Mouse (Mus musculus) kidney, postnatal 0 days (tissue): ENCODE data around the gene Ppp1r3e. TPM values are rescaled to one million over a fixed set of nuclear protein-coding genes. Genes with fewer than 3 reads are reported as not detected.
A peak's percentile ranks its signal among the peaks of the same experiment; 100 is the strongest.

Experiments
- ATAC-seq: fragments of 200-750 bp; cut with Nextera tagmentation; replicated peaks from 2 replicates; pipeline ENCODE4 v1.8.0; 2017; ENCODE audit warnings: low read depth, moderate number of reproducible peaks, moderate TSS enrichment, moderate library complexity; ENCODE audit not compliant: low FRiP score
- DNase-seq: peaks from one replicate; pipeline ENCODE4 v3.0.0-alpha.2; 2016; ENCODE audit warnings: low spot score
- H3K27ac ChIP-seq: fragments of 300-500 bp; sonication (generic); 2 replicates; pipeline ENCODE4 v1.5.1; 2014; ENCODE audit warnings: mild to moderate bottlenecking
- H3K27me3 ChIP-seq: fragments of 300-500 bp; sonication (generic); 2 replicates; pipeline ENCODE4 v1.6.1; 2014; ENCODE audit warnings: low read length, mixed read lengths; ENCODE audit not compliant: insufficient read depth
- H3K36me3 ChIP-seq: fragments of 300-500 bp; sonication (generic); 2 replicates; pipeline ENCODE4 v1.6.1; 2014; ENCODE audit warnings: low read length, mixed read lengths; ENCODE audit not compliant: insufficient read depth
- H3K4me1 ChIP-seq: fragments of 300-500 bp; sonication (generic); replicated peaks from 2 replicates; pipeline ENCODE4 v1.6.1; 2014; ENCODE audit warnings: antibody characterized with exemption, low read length, mixed read lengths; ENCODE audit not compliant: insufficient read depth
- H3K4me2 ChIP-seq: fragments of 300-500 bp; sonication (generic); 2 replicates; pipeline ENCODE4 v1.6.1; 2014; ENCODE audit warnings: mild to moderate bottlenecking, low read length, moderate library complexity, mixed read lengths
- H3K4me3 ChIP-seq: fragments of 300-500 bp; sonication (generic); replicated peaks from 2 replicates; pipeline ENCODE4 v1.5.1; 2014; ENCODE audit warnings: low read depth, low read length
- H3K9ac ChIP-seq: fragments of 300-500 bp; sonication (generic); 2 replicates; pipeline ENCODE4 v1.6.1; 2014; ENCODE audit warnings: low read depth, low read length
- H3K9me3 ChIP-seq: fragments of 300-500 bp; sonication (generic); replicated peaks from 2 replicates; pipeline ENCODE4 v1.6.1; 2016; ENCODE audit warnings: low read length, inconsistent platforms, mixed read lengths
- CTCF ChIP-seq: IDR thresholded peaks from 2 replicates; pipeline ENCODE4 v1.5.1; 2016; ENCODE audit warnings: antibody characterized with exemption, low read depth, mild to moderate bottlenecking, moderate library complexity
- WGBS: fragments of 180-500 bp; shearing (Covaris S2); extraction: QIAGEN DNeasy Blood & Tissue Kit; methylation state at CpG from one replicate; pipeline ENCODE4 v1.1.7; 2014; 5-methylcytosine and 5-hydroxymethylcytosine counted together
- polyA plus RNA-seq: library from polyadenylated mRNA; unstranded; fragments of >200 nt; fragmentation: Nextera tagmentation; extraction: Ambion mirVana; gene quantifications from 2 replicates; pipeline ENCODE4 v1.2.1, GENCODE M21; 2015

Gene Ppp1r3e
- polyA plus RNA-seq, 1 experiment from 2014 or later = 4.2 TPM

DNA sequence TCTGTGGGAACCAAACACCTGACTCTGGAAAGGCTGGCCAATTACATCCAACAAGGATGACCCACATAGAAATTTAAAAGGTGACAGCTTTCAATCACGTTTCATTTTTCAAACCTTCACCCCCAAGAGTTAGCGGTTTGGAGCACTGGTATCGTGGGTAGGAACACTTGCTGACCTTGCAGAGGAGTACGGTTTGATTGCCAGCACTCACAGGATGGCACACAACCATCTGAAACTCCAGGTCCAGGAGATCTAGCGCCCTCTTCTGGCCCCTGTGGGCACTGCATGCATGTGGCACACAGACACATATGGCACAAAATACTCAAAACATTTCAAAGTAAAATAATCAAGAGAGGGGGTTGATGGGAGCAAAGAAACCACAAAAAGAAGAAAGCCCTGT is 10.4 kb downstream of the Ppp1r3e start:
- H3K9me3 ChIP-seq = no peaks in the 10 kb centered on the region
- no peak overlapping the region for H3K4me2 ChIP-seq
- no peaks in the 10 kb centered on the region for H3K36me3 ChIP-seq
- no peak for DNase-seq
- no peaks in the 10 kb centered on the region for H3K27me3 ChIP-seq
- H3K9ac ChIP-seq = no peak overlapping the region
- no peak overlapping the region for H3K4me3 ChIP-seq
- H3K27ac ChIP-seq = no peak overlapping the region
- ATAC-seq = no peak
- no peaks in the 10 kb centered on the region for H3K4me1 ChIP-seq
- WGBS = 58% methylated on average over 5 of the region's 5 CpGs
- TF ChIP-seq CTCF = peak; percentile 61

GRCm38 (mm10) chr14:54866268-54866667 is 11.1 kb downstream of the Ppp1r3e start:
- no peak for TF ChIP-seq CTCF
- no peaks in the 10 kb centered on the region for H3K9me3 ChIP-seq
- H3K27me3 ChIP-seq = no peaks in the 10 kb centered on the region
- H3K4me1 ChIP-seq = no peaks in the 10 kb centered on the region
- no peak overlapping the region for H3K4me3 ChIP-seq
- no peak overlapping the region for H3K27ac ChIP-seq
- no peak overlapping the region for H3K9ac ChIP-seq
- H3K4me2 ChIP-seq = no peak overlapping the region
- DNase-seq (no peak), ATAC-seq (no peak)
- 33% methylated on average over 3 of the region's 3 CpGs for WGBS
- no peaks in the 10 kb centered on the region for H3K36me3 ChIP-seq

DNA sequence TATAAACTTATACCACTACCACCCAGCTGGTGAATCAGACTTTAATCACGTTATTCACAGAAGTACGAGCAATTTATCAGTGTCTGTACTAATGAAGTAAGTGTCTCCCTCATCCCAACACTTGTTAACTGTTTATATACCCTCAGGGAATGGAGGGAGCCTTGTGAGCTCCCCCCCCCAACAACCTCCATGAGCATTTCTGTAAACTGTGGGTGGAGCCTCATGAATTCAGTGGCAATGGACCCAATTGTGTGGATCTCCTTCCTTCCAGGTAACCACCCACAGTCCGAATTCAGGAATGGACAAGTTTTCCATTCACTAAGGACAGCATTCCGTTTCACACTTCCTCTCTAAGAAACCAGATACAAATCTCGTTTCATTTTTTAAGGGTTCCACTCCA is 11.7 kb downstream of the Ppp1r3e start:
- H3K36me3 ChIP-seq = no peaks in the 10 kb centered on the region
- H3K4me2 ChIP-seq = no peak overlapping the region
- no peaks in the 10 kb centered on the region for H3K27me3 ChIP-seq
- no peak overlapping the region for H3K4me3 ChIP-seq
- H3K4me1 ChIP-seq = no peaks in the 10 kb centered on the region
- DNase-seq (no peak), ATAC-seq (no peak)
- no peaks in the 10 kb centered on the region for H3K9me3 ChIP-seq
- TF ChIP-seq CTCF = no peak
- H3K9ac ChIP-seq = no peak overlapping the region
- no peak overlapping the region for H3K27ac ChIP-seq
- 71% methylated on average over 5 of the region's 5 CpGs for WGBS

DNA sequence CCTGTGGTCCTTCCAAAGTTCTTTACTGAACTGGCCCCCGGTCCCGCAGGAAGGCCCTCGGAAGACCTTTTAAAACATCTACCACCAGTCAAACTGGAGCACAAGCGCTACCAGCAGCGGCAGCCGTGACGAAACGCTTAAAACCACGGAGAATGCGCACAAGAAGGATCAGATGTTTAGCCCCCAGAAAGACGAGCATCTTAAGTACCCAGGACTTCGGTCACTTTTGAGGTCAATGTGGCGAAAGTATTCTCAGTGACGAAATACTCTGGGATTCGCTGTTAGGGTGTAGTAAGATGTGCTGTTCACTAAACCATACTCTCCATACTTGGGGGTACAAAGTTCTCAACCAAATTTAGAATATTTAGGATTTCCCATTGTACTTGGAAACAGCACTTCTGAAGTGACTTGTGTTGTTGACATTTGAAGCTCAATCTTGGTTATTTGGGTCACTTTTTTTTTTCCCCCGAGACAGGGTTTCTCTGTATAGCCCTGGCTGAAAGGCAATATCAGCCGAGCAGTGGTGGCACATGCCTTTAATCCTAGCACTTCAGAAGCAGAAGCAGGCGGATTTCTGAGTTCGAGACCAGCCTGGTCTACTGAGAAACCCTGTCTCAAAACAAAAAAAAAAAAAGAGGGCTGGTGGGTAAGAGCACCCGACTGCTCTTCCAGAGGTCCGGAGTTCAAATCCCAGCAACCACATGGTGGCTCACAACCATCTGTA is 12.9 kb downstream of the Ppp1r3e start:
- Histone ChIP-seq H3K9ac (peak overlapping the region; percentile 93), H3K4me1 (no peaks in the 10 kb centered on the region), H3K27me3 (no peaks in the 10 kb centered on the region), H3K36me3 (no peaks in the 10 kb centered on the region), H3K4me2 (peak overlapping the region; percentile 79), H3K9me3 (no peaks in the 10 kb centered on the region), H3K4me3 (peak overlapping the region; percentile 90), H3K27ac (peak overlapping the region; percentile 96)
- no peak for TF ChIP-seq CTCF
- DNase-seq (no peak), ATAC-seq (peak; percentile 10; the same call in 1 of the 2 replicates)
- WGBS = 15% methylated on average over 21 of the region's 21 CpGs

DNA sequence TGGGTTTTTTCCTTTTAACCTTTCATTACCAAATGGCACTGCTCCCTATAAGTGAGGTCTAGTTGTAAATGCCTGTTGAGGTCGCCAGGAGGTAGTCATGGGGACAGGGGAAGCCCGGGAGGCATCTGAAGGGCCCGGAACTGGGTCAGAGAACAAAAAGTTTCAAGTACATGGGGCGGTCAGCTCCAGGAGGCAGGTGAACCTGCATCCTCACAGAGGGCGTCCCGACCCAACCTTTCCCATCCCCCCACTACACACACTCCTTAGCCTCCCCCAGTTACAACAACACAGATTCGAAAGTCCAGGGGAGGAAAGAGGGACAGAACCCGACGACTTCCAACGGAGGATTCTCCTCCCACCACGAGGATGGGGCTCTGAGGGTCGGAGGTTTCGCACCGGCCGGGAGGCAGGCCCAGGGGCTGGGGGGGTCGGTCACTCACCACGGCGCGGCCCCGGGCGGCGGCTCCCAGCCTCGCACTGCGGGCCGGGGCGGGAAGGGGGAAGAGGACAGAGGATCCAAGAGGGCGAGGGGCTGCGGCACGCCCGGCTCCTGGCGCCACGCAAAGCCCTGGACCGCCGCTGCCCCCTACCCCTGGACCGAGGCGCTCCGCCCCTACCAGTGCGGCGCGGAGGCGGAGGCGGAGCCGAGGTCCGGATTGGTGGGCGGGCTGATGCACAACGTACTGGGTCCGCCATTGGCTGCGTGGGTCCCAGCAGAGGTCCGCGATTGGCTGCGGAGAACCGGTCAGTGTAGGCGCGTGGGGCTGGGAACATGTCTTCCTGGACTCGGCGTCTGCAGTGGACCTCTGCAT is 13.6 kb downstream of the Ppp1r3e start:
- DNase-seq (peak; percentile 98), ATAC-seq (peak; percentile 99)
- H3K27me3 ChIP-seq = no peaks in the 10 kb centered on the region
- peak overlapping the region; percentile 79 for H3K4me2 ChIP-seq
- H3K9me3 ChIP-seq = no peaks in the 10 kb centered on the region
- H3K36me3 ChIP-seq = no peaks in the 10 kb centered on the region
- H3K4me3 ChIP-seq = peak overlapping the region; percentile 90
- H3K27ac ChIP-seq = peak overlapping the region; percentile 96
- TF ChIP-seq CTCF = peak; percentile 20; the same call in 1 of the 2 replicates
- WGBS = under 1% methylated on average over 55 of the region's 56 CpGs
- H3K4me1 ChIP-seq = no peaks in the 10 kb centered on the region
- peak overlapping the region; percentile 93 for H3K9ac ChIP-seq

DNA sequence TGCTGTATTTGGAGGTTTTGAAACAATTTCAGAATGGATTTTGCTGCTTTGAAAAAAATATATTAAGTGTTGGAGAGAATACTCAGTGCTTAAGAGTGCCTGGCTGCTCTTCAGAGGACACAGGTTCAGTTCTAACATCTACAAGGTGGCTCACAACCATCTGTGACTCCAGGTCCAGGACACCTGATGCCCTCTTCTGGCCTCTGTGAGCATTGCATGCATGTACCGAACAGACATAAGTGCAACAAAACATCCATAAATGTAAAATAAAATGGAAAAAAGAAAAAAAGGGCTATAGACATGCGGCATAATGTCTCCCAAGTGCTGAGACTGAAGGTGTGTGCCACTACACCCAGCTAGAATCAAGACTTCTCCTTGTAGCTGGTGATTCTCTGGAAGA is 16.8 kb downstream of the Ppp1r3e start:
- Histone ChIP-seq H3K27me3 (no peaks in the 10 kb centered on the region), H3K4me3 (no peak overlapping the region), H3K27ac (no peak overlapping the region), H3K9ac (no peak overlapping the region), H3K36me3 (peaks cover 21% of the 10 kb centered on the region), H3K4me2 (no peak overlapping the region), H3K9me3 (no peaks in the 10 kb centered on the region), H3K4me1 (no peaks in the 10 kb centered on the region)
- peak; percentile 46 for DNase-seq
- ATAC-seq = no peak
- TF ChIP-seq CTCF = peak; percentile 85
- WGBS = 53% methylated on average over 2 of the region's 2 CpGs
